Mouse (Mus musculus) cortical plate, adult 2 months (tissue): ENCODE measurements at regions not wholly inside any gene's neighbourhood (a gene's known extent, or its start where the extent isn't known, plus 50 kb on each side); places are given as distances from the start of the nearest gene placed in this dataset.

Experiments
- H3K27ac ChIP-seq: fragments of 200-500 bp; 2 replicates; pipeline ENCODE4 v1.5.1; 2012; ENCODE audit warnings: low read length, control low read depth, inconsistent platforms; ENCODE audit not compliant: insufficient read depth
- H3K4me1 ChIP-seq: fragments of 200-500 bp; 2 replicates; pipeline ENCODE4 v1.6.1; 2011; ENCODE audit warnings: low read length; ENCODE audit not compliant: control insufficient read depth, insufficient read depth
- H3K4me3 ChIP-seq: fragments of 200-500 bp; 2 replicates; pipeline ENCODE4 v1.5.1; 2011; ENCODE audit warnings: mild to moderate bottlenecking, low read length, control low read depth; ENCODE audit not compliant: insufficient read depth
- CTCF ChIP-seq: fragments of 200-500 bp; IDR thresholded peaks from 2 replicates; pipeline ENCODE4 v1.5.1; 2011; ENCODE audit warnings: mild to moderate bottlenecking, control low read depth, low read length; ENCODE audit not compliant: insufficient read depth; ENCODE audit errors: extremely low read depth
- POLR2A ChIP-seq: fragments of 200-500 bp; IDR thresholded peaks from 2 replicates; pipeline ENCODE4 v1.6.1; 2011; ENCODE audit warnings: mild to moderate bottlenecking, low read length, control low read depth; ENCODE audit not compliant: insufficient read depth; ENCODE audit errors: extremely low read depth

GRCm38 (mm10) chr3:107814280-107814679, 54.0 kb upstream of the Csf1 start:
- no peak for TF ChIP-seq CTCF
- no peak for TF ChIP-seq POLR2A
- Histone ChIP-seq H3K4me3 (no peak overlapping the region), H3K4me1 (no peaks in the 10 kb centered on the region), H3K27ac (no peak overlapping the region)

GRCm38 (mm10) chr3:107812885-107813284, 52.6 kb upstream of the Csf1 start:
- no peak for TF ChIP-seq CTCF
- TF ChIP-seq POLR2A = no peak
- peaks cover 2% of the 10 kb centered on the region; the same call in 1 of the 2 replicates for H3K4me1 ChIP-seq

GRCm38 (mm10) chr3:107812341-107812740, 52.1 kb upstream of the Csf1 start:
- no peak overlapping the region for H3K27ac ChIP-seq
- peaks cover 4% of the 10 kb centered on the region for H3K4me1 ChIP-seq
- H3K4me3 ChIP-seq = no peak overlapping the region
- TF ChIP-seq POLR2A (no peak), CTCF (no peak)

More at GRCm38 (mm10) chr3:107812885-107813284, 52.6 kb upstream of the Csf1 start:
- no peak overlapping the region for H3K27ac ChIP-seq
- no peak overlapping the region for H3K4me3 ChIP-seq

GRCm38 (mm10) chr3:107810452-107811050, 50.3 kb upstream of the Csf1 start:
- no peak overlapping the region for H3K27ac ChIP-seq
- no peak overlapping the region for H3K4me3 ChIP-seq
- H3K4me1 ChIP-seq = peaks cover 4% of the 10 kb centered on the region
- TF ChIP-seq POLR2A = no peak
- no peak for TF ChIP-seq CTCF
